Mouse (Mus musculus) limb, embryonic 14.5 days (tissue): ENCODE measurements around the gene Scamp1. TPM values are rescaled to one million over a fixed set of nuclear protein-coding genes. Genes with fewer than 3 reads are reported as not detected.
"Not testable (repeated sequence)": the region's sequence is repeated elsewhere in the genome, so short reads cannot be mapped to it uniquely, and the experiment has no call there.

Experiments used
- ATAC-seq: fragments of 200-750 bp; cut with Nextera tagmentation; 2 replicates; pipeline ENCODE4 v1.8.0; 2017; ENCODE audit warnings: low read depth, moderate number of reproducible peaks, moderate TSS enrichment; ENCODE audit not compliant: low FRiP score
- DNase-seq: peaks from one replicate; pipeline ENCODE4 v3.0.0-alpha.2; 2015; ENCODE audit warnings: low spot score
- H3K27ac ChIP-seq: fragments of 300-500 bp; sonication (generic); replicated peaks from 2 replicates; pipeline ENCODE4 v1.5.1; 2014; ENCODE audit warnings: low read depth, mild to moderate bottlenecking, low read length, moderate library complexity, mixed read lengths
- H3K27me3 ChIP-seq: fragments of 300-500 bp; sonication (generic); 2 replicates; pipeline ENCODE4 v1.6.1; 2014; ENCODE audit warnings: low read length, mixed read lengths; ENCODE audit not compliant: control insufficient read depth, insufficient read depth
- H3K36me3 ChIP-seq: fragments of 300-500 bp; sonication (generic); 2 replicates; pipeline ENCODE4 v1.6.1; 2014; ENCODE audit warnings: mild to moderate bottlenecking, low read length, moderate library complexity, mixed read lengths; ENCODE audit not compliant: control insufficient read depth, insufficient read depth
- H3K4me1 ChIP-seq: fragments of 300-500 bp; sonication (generic); 2 replicates; pipeline ENCODE4 v1.6.1; 2014; ENCODE audit warnings: antibody characterized with exemption, low read length, mixed read lengths; ENCODE audit not compliant: control insufficient read depth, insufficient read depth
- H3K4me2 ChIP-seq: fragments of 300-500 bp; sonication (generic); replicated peaks from 2 replicates; pipeline ENCODE4 v1.6.1; 2014; ENCODE audit warnings: low read depth, mild to moderate bottlenecking, low read length, moderate library complexity; ENCODE audit not compliant: severe bottlenecking
- H3K4me3 ChIP-seq: fragments of 300-500 bp; sonication (generic); replicated peaks from 2 replicates; pipeline ENCODE4 v1.5.1; 2014; ENCODE audit warnings: low read length
- H3K9ac ChIP-seq: fragments of 300-500 bp; sonication (generic); 2 replicates; pipeline ENCODE4 v1.6.1; 2014; ENCODE audit warnings: mild to moderate bottlenecking, low read depth, low read length, moderate library complexity; ENCODE audit not compliant: severe bottlenecking
- H3K9me3 ChIP-seq: fragments of 300-500 bp; sonication (generic); 2 replicates; pipeline ENCODE4 v1.6.1; 2016; ENCODE audit warnings: low read length; ENCODE audit not compliant: control insufficient read depth
- POLR2A ChIP-seq: fragments of 200-500 bp; IDR thresholded peaks from 2 replicates; pipeline ENCODE4 v1.8.0; 2012; ENCODE audit warnings: inconsistent platforms, mild to moderate bottlenecking, moderate library complexity, borderline replicate concordance; ENCODE audit not compliant: insufficient read depth, insufficient read length; ENCODE audit errors: extremely low read depth
- WGBS: fragments of 180-500 bp; shearing (Covaris S2); extraction: QIAGEN DNeasy Blood & Tissue Kit; methylation state at CpG from one replicate; pipeline ENCODE4 v1.1.7; 2014; 5-methylcytosine and 5-hydroxymethylcytosine counted together
- polyA plus RNA-seq, 2 experiments: library from polyadenylated mRNA; depleted of rRNA in 1 of 2; stranded (reverse) in 1 of 2; unstranded in 1 of 2; fragments of >200 nt; fragmentation: Nextera tagmentation in 1 of 2; extraction: Ambion mirVana in 1 of 2; gene quantifications; 2 replicates each; pipeline versions ENCODE4 v1.2.1 to v1.2.3; 2012 to 2014

The Scamp1 gene
- 19.5 and 22.7 TPM in 2 replicates for polyA plus RNA-seq (2012; rRNA removed)
- 26.1 and 27.3 TPM in 2 replicates for polyA plus RNA-seq (2014; fragmentation: Nextera tagmentation; extraction: Ambion mirVana)

DNA sequence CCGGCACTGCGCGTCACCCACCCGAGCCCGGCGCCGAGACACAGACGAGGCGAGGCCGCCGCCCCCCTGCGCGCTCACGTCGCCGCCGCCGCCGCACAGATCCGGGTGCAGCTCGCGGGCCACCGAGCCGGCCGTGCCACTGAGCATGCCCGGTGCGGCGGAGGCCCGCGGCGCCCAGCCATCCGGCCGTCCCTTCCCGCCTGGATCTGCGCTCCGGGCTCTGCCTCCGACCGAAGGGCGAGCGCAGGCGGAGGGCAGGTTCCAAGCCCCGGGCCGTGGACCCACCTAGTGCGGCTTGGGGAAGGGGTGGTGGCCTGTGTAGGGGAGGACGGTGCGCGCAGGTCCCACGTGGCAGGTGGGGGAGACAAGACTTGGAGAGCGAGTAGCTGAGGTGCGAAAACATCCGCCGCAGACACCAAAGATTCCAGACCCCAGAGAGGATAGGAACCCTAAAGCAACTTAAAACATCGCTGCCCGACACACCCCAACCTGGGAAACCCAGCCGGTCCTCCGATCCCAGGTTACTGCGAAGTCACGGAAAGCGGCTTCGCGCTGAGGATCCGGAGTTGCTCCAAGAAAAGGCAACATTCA, at the start of gene Scamp1:
Gene Scamp1, minus strand, starts transcription at position 577 of the 591 bp plus-strand sequence.
- Histone ChIP-seq H3K4me3 (peak within 1 kb of the TSS; percentile 96), H3K27me3 (no peaks in the 10 kb centered on the region), H3K27ac (peak within 1 kb of the TSS; percentile 86), H3K36me3 (no peaks in the 10 kb centered on the region), H3K4me1 (peaks cover 13% of the 10 kb centered on the region), H3K4me2 (peak within 1 kb of the TSS; percentile 74), H3K9ac (peak within 1 kb of the TSS; percentile 91), H3K9me3 (no peaks in the 10 kb centered on the region)
- peak; percentile 86 for DNase-seq
- ATAC-seq, result peak; percentile 96
- under 1% methylated on average over 52 of the region's 62 CpGs for WGBS
- TF ChIP-seq POLR2A, result 0 out of 2 replicates have a peak, but pooled peaks have one; percentile 18

- ATAC-seq (no peak), DNase-seq (no peak)
- Histone ChIP-seq H3K4me3 (no peak overlapping the region), H3K9me3 (no peaks in the 10 kb centered on the region), H3K27ac (no peak overlapping the region), H3K4me2 (no peak overlapping the region), H3K9ac (no peak overlapping the region), H3K27me3 (no peaks in the 10 kb centered on the region), H3K4me1 (no peaks in the 10 kb centered on the region), H3K36me3 (no peaks in the 10 kb centered on the region)
- no peak for TF ChIP-seq POLR2A
- WGBS, result 58% methylated on average over 3 of the region's 3 CpGs
Observed at GRCm38 (mm10) chr13:94330392-94330979, 44.8 kb upstream of the Scamp1 start.

DNA sequence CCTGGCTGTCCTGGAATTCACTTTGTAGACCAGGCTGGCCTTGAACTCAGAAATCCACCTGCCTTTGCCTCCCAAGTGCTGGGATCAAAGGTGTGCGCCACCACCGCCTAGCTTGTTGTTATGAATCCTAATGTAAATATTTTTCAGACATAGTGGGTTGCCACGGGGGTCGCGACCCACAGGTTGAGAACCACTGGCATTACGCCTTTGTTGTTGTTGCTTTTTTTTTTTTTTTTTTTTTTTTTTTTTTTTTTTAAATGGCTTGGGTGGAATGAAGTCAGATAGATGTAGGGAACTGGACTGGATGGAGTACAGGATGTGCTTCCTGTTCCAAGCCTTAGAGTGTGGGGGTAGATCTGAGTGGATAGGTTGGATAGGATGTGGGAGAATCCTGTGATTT, 43.3 kb upstream of the Scamp1 start:
- H3K9ac ChIP-seq, H3K27ac ChIP-seq, H3K4me3 ChIP-seq, ATAC-seq, DNase-seq, H3K36me3 ChIP-seq, H3K27me3 ChIP-seq, H3K9me3 ChIP-seq, H3K4me1 ChIP-seq, H3K4me2 ChIP-seq: not testable (repeated sequence)
- 97% methylated on average over 6 of the region's 6 CpGs for WGBS

GRCm38 (mm10) chr13:94328063-94328462, 42.4 kb upstream of the Scamp1 start:
- TF ChIP-seq POLR2A, result no peak
- WGBS, result 61% methylated on average over 3 of the region's 3 CpGs
- Histone ChIP-seq H3K27me3 (no peaks in the 10 kb centered on the region), H3K4me1 (no peaks in the 10 kb centered on the region), H3K27ac (no peak overlapping the region), H3K9me3 (no peaks in the 10 kb centered on the region), H3K36me3 (no peaks in the 10 kb centered on the region), H3K4me2 (no peak overlapping the region), H3K4me3 (no peak overlapping the region), H3K9ac (no peak overlapping the region)
- ATAC-seq (no peak), DNase-seq (no peak)

- Histone ChIP-seq H3K4me1 (no peaks in the 10 kb centered on the region), H3K27me3 (no peaks in the 10 kb centered on the region), H3K36me3 (no peaks in the 10 kb centered on the region), H3K27ac (no peak overlapping the region), H3K4me3 (no peak overlapping the region), H3K9me3 (no peaks in the 10 kb centered on the region), H3K4me2 (no peak overlapping the region), H3K9ac (no peak overlapping the region)
- ATAC-seq, result no peak
- no peak for TF ChIP-seq POLR2A
- WGBS, result 88% methylated on average over 4 of the region's 4 CpGs
- no peak for DNase-seq
Observed at GRCm38 (mm10) chr13:94322475-94322874, 36.8 kb upstream of the Scamp1 start.
